Mouse (Mus musculus): Measurements from ENCODE around the gene Nr1h3. TPM values are rescaled to one million over a fixed set of nuclear protein-coding genes. Genes with fewer than 3 reads are reported as not detected.
A peak's percentile ranks its signal among the peaks of the same experiment; 100 is the strongest.

Nr1h3 gene
- total and polyA plus RNA-seq, 3 experiments: 0.17 to 0.93 TPM; not detected in 1

DNA sequence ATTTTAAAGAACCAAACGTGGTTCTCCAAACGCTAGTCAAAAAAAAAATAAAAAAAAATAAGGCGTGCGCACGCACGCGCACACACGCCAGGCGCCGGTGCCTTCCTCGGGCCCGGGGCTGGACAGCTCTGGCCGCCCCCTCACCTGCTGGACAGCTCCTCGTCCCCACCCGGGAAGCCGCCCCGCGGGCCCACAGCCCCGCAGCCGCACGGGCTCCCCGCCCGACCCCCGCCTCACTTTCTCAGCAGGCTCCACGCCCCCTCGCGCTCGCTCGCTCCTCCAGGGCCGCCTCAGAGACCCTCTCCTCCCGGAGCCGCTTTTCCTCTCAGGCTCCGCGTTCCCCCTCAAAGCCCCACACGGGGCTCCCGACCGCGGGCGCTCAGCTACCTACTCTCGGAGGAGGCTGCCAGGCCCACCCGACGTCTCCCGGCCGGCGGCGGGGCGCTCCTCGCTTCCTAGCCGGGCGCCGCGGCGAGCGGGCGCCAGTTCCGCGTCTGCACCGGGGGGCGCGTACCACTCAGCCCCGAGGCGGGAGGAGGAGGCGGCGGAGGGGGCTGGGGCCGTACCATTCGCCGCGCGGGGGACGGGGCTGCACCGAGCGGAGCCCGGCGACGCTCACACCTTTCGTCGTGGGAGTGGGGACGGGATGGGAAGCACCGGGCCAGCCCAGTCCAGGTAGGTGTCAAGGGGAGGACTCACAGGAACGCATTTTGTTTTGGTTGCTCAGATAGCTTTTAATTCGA, 20.1 kb downstream of the Nr1h3 start:
- peak overlapping the region; percentile 31; the same call in 1 of the 2 replicates for H3K27ac ChIP-seq (ENCODE audit: insufficient read depth, low read depth)
- dilution Hi-C loops (cut with MboI; ENCODE audit: extremely low pct_ligation_motif_present, extremely low pct_unique_long_range_greater_than_20kb, low sequenced_read_pairs): no loop called here
- peak overlapping the region; percentile 77 for H3K9ac ChIP-seq (ENCODE audit: insufficient read depth, low read depth)
- H3K79me2 ChIP-seq (replicated peaks; ENCODE audit: control insufficient read depth, extremely low read depth, insufficient read depth, poor library complexity, severe bottlenecking): peaks cover 8% of the 10 kb centered on the region
- H3K9me3 ChIP-seq (replicated peaks; ENCODE audit: low read length): no peaks in the 10 kb centered on the region
- H3K27me3 ChIP-seq (replicated peaks): no peaks in the 10 kb centered on the region
- peak overlapping the region; percentile 85; the same call in 1 of the 2 replicates for H3K4me2 ChIP-seq (ENCODE audit: insufficient read depth, low read depth, poor library complexity, severe bottlenecking)
- peak overlapping the region; percentile 77 to 87 (median 83) for H3K4me3 ChIP-seq (replicated peaks in 1 of 3; ENCODE audit: low read depth in 2 of 3, low read length in 2 of 3, poor library complexity in 1 of 3)
- in situ Hi-C loops (cut with MboI; ENCODE audit: low pct_ligation_motif_present, low pct_unique_long_range_greater_than_20kb, low sequenced_read_pairs): no loop called here
- peaks cover 10 to 17% of the 10 kb centered on the region in 2 experiments for H3K36me3 ChIP-seq (replicated peaks in 1 of 2; ENCODE audit: control insufficient read depth in 1 of 2, insufficient read depth in 1 of 2, low read length in 1 of 2)
- no peak for TF ChIP-seq HCFC1 (IDR thresholded peaks at IDR 0.05; ENCODE audit: low read depth, low read length)
- TF ChIP-seq ETS1 (conservative IDR thresholded peaks at IDR 0.05; ENCODE audit: low read depth, low read length): no peak
- peak; percentile 35; the same call in 1 of the 2 replicates for TF ChIP-seq IRF4 (IDR thresholded peaks at IDR 0.05; ENCODE audit: low read depth, low read length)
- no peak for TF ChIP-seq GABPA (IDR thresholded peaks at IDR 0.05; ENCODE audit: insufficient replicate concordance, low read depth, low read length)
- peak; percentile 40 for TF ChIP-seq BHLHE40 (IDR thresholded peaks at IDR 0.05; ENCODE audit: low read depth, low read length)
- TF ChIP-seq NELFE (IDR thresholded peaks at IDR 0.05; ENCODE audit: low read depth, low read length): peak; percentile 73
- TF ChIP-seq SIN3A (IDR thresholded peaks at IDR 0.05; ENCODE audit: low read length): peak; percentile 96
- no peak for TF ChIP-seq MYC (IDR thresholded peaks at IDR 0.05; ENCODE audit: low read depth, low read length)
- TF ChIP-seq E2F4 (IDR thresholded peaks at IDR 0.05; ENCODE audit: insufficient replicate concordance, low read depth, low read length): no peak
- peak; percentile 91 for TF ChIP-seq ZNF384 (IDR thresholded peaks at IDR 0.05; ENCODE audit: low read depth, low read length)
- peak; percentile 76 for TF ChIP-seq ELF1 (IDR thresholded peaks at IDR 0.05; ENCODE audit: low read depth, low read length)
- TF ChIP-seq EP300 (IDR thresholded peaks at IDR 0.05; ENCODE audit: low read length): no peak
- TF ChIP-seq MEF2A (IDR thresholded peaks at IDR 0.05; ENCODE audit: borderline replicate concordance, low read depth, low read length): no peak
- TF ChIP-seq POLR2A (IDR thresholded peaks at IDR 0.05; ENCODE audit: low read depth, low read length): peak; percentile 62; the same call in 1 of the 2 replicates
- TF ChIP-seq PAX5 (IDR thresholded peaks at IDR 0.05; ENCODE audit: low read length): no peak
- TF ChIP-seq SMC3 (IDR thresholded peaks at IDR 0.05; ENCODE audit: low read depth, low read length): no peak
- peak; percentile 85; the same call in 1 of the 2 replicates for TF ChIP-seq UBTF (IDR thresholded peaks at IDR 0.05; ENCODE audit: low read depth, low read length)
- 0 out of 2 replicates have a peak, but pooled peaks have one; percentile 27 for TF ChIP-seq ZMIZ1 (IDR thresholded peaks at IDR 0.05; ENCODE audit: low read depth, low read length)
- TF ChIP-seq MXI1 (IDR thresholded peaks at IDR 0.05; ENCODE audit: low read depth, low read length): peak; percentile 91
- peak; percentile 77 for TF ChIP-seq MAZ (IDR thresholded peaks at IDR 0.05; ENCODE audit: low read depth, low read length)
- TF ChIP-seq CHD2 (IDR thresholded peaks at IDR 0.05; ENCODE audit: low read length): no peak
- TF ChIP-seq NRF1 (IDR thresholded peaks at IDR 0.05; ENCODE audit: low read depth, low read length): peak; percentile 78
- no peak for TF ChIP-seq MAX (IDR thresholded peaks at IDR 0.05; ENCODE audit: low read length)
- TF ChIP-seq JUN (IDR thresholded peaks at IDR 0.05; ENCODE audit: insufficient read depth, low read depth, low read length): no peak
- TF ChIP-seq RCOR1 (conservative IDR thresholded peaks at IDR 0.05; ENCODE audit: low read depth, low read length): no peak
- TF ChIP-seq USF2 (conservative IDR thresholded peaks at IDR 0.05; ENCODE audit: low read depth, low read length): no peak
- TF ChIP-seq ZKSCAN1 (IDR thresholded peaks at IDR 0.05; ENCODE audit: borderline replicate concordance, low read depth, low read length): no peak
- no peak for TF ChIP-seq CHD1 (IDR thresholded peaks at IDR 0.05; ENCODE audit: low read depth, low read length)
- no peak for TF ChIP-seq RAD21 (IDR thresholded peaks at IDR 0.05; ENCODE audit: low read depth, low read length)
- no peak for TF ChIP-seq ZC3H11A (IDR thresholded peaks at IDR 0.05; ENCODE audit: low read depth, low read length)
- no peak for TF ChIP-seq JUND (conservative IDR thresholded peaks at IDR 0.05; ENCODE audit: low read depth, low read length)
- 0 out of 2 replicates have a peak, but pooled peaks have one; percentile 32 for TF ChIP-seq TCF12 (IDR thresholded peaks at IDR 0.05; ENCODE audit: low read depth, low read length)
- peak; percentile 10 for DNase-seq (ENCODE audit: extremely low read depth)
- peaks cover 18 to 33% of the 10 kb centered on the region in 2 experiments for H3K4me1 ChIP-seq (ENCODE audit: control insufficient read depth in 1 of 2, insufficient read depth in 2 of 2)
